Mouse (Mus musculus) limb, embryonic 12.5 days (tissue): ENCODE measurements around the gene Wars. TPM values are rescaled to one million over a fixed set of nuclear protein-coding genes. Genes with fewer than 3 reads are reported as not detected.
A peak's percentile ranks its signal among the peaks of the same experiment; 100 is the strongest.

ENCODE experiments used
- ATAC-seq: fragments of 200-750 bp; cut with Nextera tagmentation; 2 replicates; pipeline ENCODE4 v1.8.0; 2017; ENCODE audit warnings: low read depth, moderate TSS enrichment; ENCODE audit not compliant: insufficient number of reproducible peaks, insufficient read depth, low FRiP score, low TSS enrichment
- H3K27ac ChIP-seq: fragments of 300-500 bp; sonication (generic); 2 replicates; pipeline ENCODE4 v1.5.1; 2016; ENCODE audit warnings: mild to moderate bottlenecking, moderate library complexity
- H3K27me3 ChIP-seq: fragments of 300-500 bp; sonication (generic); 2 replicates; pipeline ENCODE4 v1.6.1; 2016; ENCODE audit warnings: mild to moderate bottlenecking, moderate library complexity
- H3K36me3 ChIP-seq: fragments of 300-500 bp; sonication (generic); 2 replicates; pipeline ENCODE4 v1.6.1; 2016; ENCODE audit warnings: mild to moderate bottlenecking, moderate library complexity
- H3K4me1 ChIP-seq: fragments of 300-500 bp; sonication (generic); replicated peaks from 2 replicates; pipeline ENCODE4 v1.6.1; 2016
- H3K4me2 ChIP-seq: fragments of 300-500 bp; sonication (generic); 2 replicates; pipeline ENCODE4 v1.6.1; 2016; ENCODE audit warnings: mild to moderate bottlenecking, moderate library complexity
- H3K4me3 ChIP-seq: fragments of 300-500 bp; sonication (generic); replicated peaks from 2 replicates; pipeline ENCODE4 v1.5.1; 2016; ENCODE audit warnings: mild to moderate bottlenecking
- H3K9ac ChIP-seq: fragments of 300-500 bp; sonication (generic); replicated peaks from 2 replicates; pipeline ENCODE4 v1.6.1; 2016; ENCODE audit warnings: mild to moderate bottlenecking, moderate library complexity
- H3K9me3 ChIP-seq: fragments of 300-500 bp; sonication (generic); 2 replicates; pipeline ENCODE4 v1.6.1; 2016; ENCODE audit warnings: mild to moderate bottlenecking, moderate library complexity
- WGBS: fragments of 180-500 bp; shearing (Covaris S2); methylation state at CpG from one replicate; pipeline ENCODE4 v1.1.7; 2016; 5-methylcytosine and 5-hydroxymethylcytosine counted together
- polyA plus RNA-seq: library from polyadenylated mRNA; unstranded; fragments of >200 nt; fragmentation: Nextera tagmentation; extraction: Ambion mirVana; gene quantifications from 2 replicates; pipeline ENCODE4 v1.2.1, GENCODE M21; 2016

Gene Wars
- polyA plus RNA-seq, 1 experiment from 2014 or later, result 97.0 TPM

GRCm38 (mm10) chr12:108906398-108906797, 12.4 kb upstream of the Wars start:
- no peak overlapping the region for H3K27ac ChIP-seq
- H3K9me3 ChIP-seq, result no peaks in the 10 kb centered on the region
- 65% methylated on average over 12 of the region's 12 CpGs for WGBS
- H3K4me3 ChIP-seq, result no peak overlapping the region
- H3K4me2 ChIP-seq, result no peak overlapping the region
- peaks cover 35% of the 10 kb centered on the region for H3K4me1 ChIP-seq
- H3K9ac ChIP-seq, result no peak overlapping the region
- ATAC-seq, result no peak
- no peaks in the 10 kb centered on the region for H3K36me3 ChIP-seq
- peaks cover 33% of the 10 kb centered on the region for H3K27me3 ChIP-seq

- H3K27me3 ChIP-seq, result peaks cover 33% of the 10 kb centered on the region
- no peak overlapping the region for H3K4me3 ChIP-seq
- H3K27ac ChIP-seq, result no peak overlapping the region
- H3K36me3 ChIP-seq, result no peaks in the 10 kb centered on the region
- peaks cover 35% of the 10 kb centered on the region for H3K4me1 ChIP-seq
- WGBS, result 46% methylated on average over 14 of the region's 14 CpGs
- no peak overlapping the region for H3K4me2 ChIP-seq
- ATAC-seq, result no peak
- H3K9me3 ChIP-seq, result no peaks in the 10 kb centered on the region
- H3K9ac ChIP-seq, result no peak overlapping the region
Observed at GRCm38 (mm10) chr12:108905620-108906302, 11.8 kb upstream of the Wars start.

- no peak overlapping the region for H3K4me3 ChIP-seq
- ATAC-seq, result no peak
- H3K4me1 ChIP-seq, result peaks cover 30% of the 10 kb centered on the region
- H3K36me3 ChIP-seq, result 0 out of 2 replicates have a peak, but pooled peaks cover 5% of the 10 kb centered on the region
- no peak overlapping the region; the same call in 1 of the 2 replicates for H3K4me2 ChIP-seq
- 52% methylated on average over 8 of the region's 8 CpGs for WGBS
- no peak overlapping the region for H3K9ac ChIP-seq
- 0 out of 2 replicates have a peak overlapping the region, but pooled peaks have one; percentile 17 for H3K27ac ChIP-seq
- H3K9me3 ChIP-seq, result no peaks in the 10 kb centered on the region
- H3K27me3 ChIP-seq, result peaks cover 33% of the 10 kb centered on the region
Observed at GRCm38 (mm10) chr12:108904276-108904653, 10.3 kb upstream of the Wars start.

GRCm38 (mm10) chr12:108903600-108904275, 9.8 kb upstream of the Wars start:
- H3K4me3 ChIP-seq, result no peak overlapping the region
- 72% methylated on average over 8 of the region's 8 CpGs for WGBS
- peaks cover 6% of the 10 kb centered on the region; the same call in 1 of the 2 replicates for H3K36me3 ChIP-seq
- no peak overlapping the region for H3K4me2 ChIP-seq
- no peaks in the 10 kb centered on the region for H3K9me3 ChIP-seq
- no peak overlapping the region for H3K9ac ChIP-seq
- H3K4me1 ChIP-seq, result peaks cover 30% of the 10 kb centered on the region
- ATAC-seq, result no peak
- peak overlapping the region; percentile 17; the same call in 1 of the 2 replicates for H3K27ac ChIP-seq
- peaks cover 33% of the 10 kb centered on the region for H3K27me3 ChIP-seq

- ATAC-seq, result no peak
- H3K9me3 ChIP-seq, result no peaks in the 10 kb centered on the region
- peaks cover 30% of the 10 kb centered on the region for H3K4me1 ChIP-seq
- H3K27ac ChIP-seq, result no peak overlapping the region
- H3K9ac ChIP-seq, result no peak overlapping the region
- 16% methylated on average over 8 of the region's 8 CpGs for WGBS
- peaks cover 28% of the 10 kb centered on the region; the same call in 1 of the 2 replicates for H3K27me3 ChIP-seq
- H3K36me3 ChIP-seq, result peaks cover 14% of the 10 kb centered on the region; the same call in 1 of the 2 replicates
- no peak overlapping the region for H3K4me3 ChIP-seq
- no peak overlapping the region for H3K4me2 ChIP-seq
Observed at GRCm38 (mm10) chr12:108902940-108903339, 9.0 kb upstream of the Wars start.

- no peak overlapping the region for H3K9ac ChIP-seq
- no peak for ATAC-seq
- 86% methylated on average over 5 of the region's 5 CpGs for WGBS
- no peak overlapping the region for H3K4me2 ChIP-seq
- peaks cover 26% of the 10 kb centered on the region for H3K4me1 ChIP-seq
- peaks cover 15% of the 10 kb centered on the region; the same call in 1 of the 2 replicates for H3K36me3 ChIP-seq
- no peak overlapping the region for H3K27ac ChIP-seq
- H3K9me3 ChIP-seq, result no peaks in the 10 kb centered on the region
- no peak overlapping the region for H3K4me3 ChIP-seq
- peaks cover 13% of the 10 kb centered on the region; the same call in 1 of the 2 replicates for H3K27me3 ChIP-seq
Observed at GRCm38 (mm10) chr12:108901346-108901745, 7.4 kb upstream of the Wars start.

GRCm38 (mm10) chr12:108896006-108896405, 2.0 kb upstream of the Wars start:
- 76% methylated on average over 3 of the region's 3 CpGs for WGBS
- Histone ChIP-seq H3K9me3 (no peaks in the 10 kb centered on the region), H3K4me2 (no peak overlapping the region), H3K27ac (no peak overlapping the region), H3K4me3 (no peak overlapping the region), H3K4me1 (peaks cover 21% of the 10 kb centered on the region), H3K9ac (no peak overlapping the region), H3K27me3 (no peaks in the 10 kb centered on the region), H3K36me3 (peaks cover 15% of the 10 kb centered on the region; the same call in 1 of the 2 replicates)
- ATAC-seq, result no peak

GRCm38 (mm10) chr12:108894432-108894816, 450 bp upstream of the Wars start:
- H3K27ac ChIP-seq, result no peak overlapping the region
- no peaks in the 10 kb centered on the region for H3K27me3 ChIP-seq
- H3K4me2 ChIP-seq, result peak overlapping the region; percentile 73
- H3K9me3 ChIP-seq, result no peaks in the 10 kb centered on the region
- peak; percentile 17; the same call in 1 of the 2 replicates for ATAC-seq
- peak overlapping the region; percentile 88 for H3K4me3 ChIP-seq
- peaks cover 18% of the 10 kb centered on the region; the same call in 1 of the 2 replicates for H3K36me3 ChIP-seq
- peak overlapping the region; percentile 66 for H3K9ac ChIP-seq
- 2% methylated on average over 7 of the region's 7 CpGs for WGBS
- peaks cover 21% of the 10 kb centered on the region for H3K4me1 ChIP-seq

- peaks cover 21% of the 10 kb centered on the region for H3K4me1 ChIP-seq
- peak within 1 kb of the TSS; percentile 97 for H3K4me2 ChIP-seq
- H3K27ac ChIP-seq, result no peak within 1 kb of the TSS
- WGBS, result 23% methylated on average over 12 of the region's 12 CpGs
- no peaks in the 10 kb centered on the region for H3K27me3 ChIP-seq
- peak within 1 kb of the TSS; percentile 72 for H3K9ac ChIP-seq
- peaks cover 20% of the 10 kb centered on the region for H3K36me3 ChIP-seq
- no peaks in the 10 kb centered on the region for H3K9me3 ChIP-seq
- ATAC-seq, result no peak
- peak within 1 kb of the TSS; percentile 88 for H3K4me3 ChIP-seq
Observed at GRCm38 (mm10) chr12:108892989-108893714, 822 bp downstream of the Wars start, which contains the start of gene Wdr25. TSS of gene Wdr25 (plus strand) at chr12:108893631.

- peaks cover 62% of the 10 kb centered on the region for H3K36me3 ChIP-seq
- no peak overlapping the region for H3K27ac ChIP-seq
- peaks cover 12% of the 10 kb centered on the region for H3K4me1 ChIP-seq
- WGBS, result 72% methylated on average over 4 of the region's 4 CpGs
- no peak overlapping the region for H3K4me3 ChIP-seq
- no peak for ATAC-seq
- H3K27me3 ChIP-seq, result no peaks in the 10 kb centered on the region
- H3K9me3 ChIP-seq, result no peaks in the 10 kb centered on the region
- no peak overlapping the region for H3K4me2 ChIP-seq
- no peak overlapping the region for H3K9ac ChIP-seq
Observed at GRCm38 (mm10) chr12:108888632-108889031, 5.3 kb downstream of the Wars start.

- no peaks in the 10 kb centered on the region for H3K27me3 ChIP-seq
- no peak overlapping the region for H3K4me2 ChIP-seq
- WGBS, result 92% methylated on average over 4 of the region's 4 CpGs
- ATAC-seq, result no peak
- H3K4me1 ChIP-seq, result no peaks in the 10 kb centered on the region
- no peak overlapping the region for H3K4me3 ChIP-seq
- H3K9ac ChIP-seq, result no peak overlapping the region
- no peak overlapping the region for H3K27ac ChIP-seq
- no peaks in the 10 kb centered on the region for H3K9me3 ChIP-seq
- peaks cover 76% of the 10 kb centered on the region for H3K36me3 ChIP-seq
Observed at GRCm38 (mm10) chr12:108887077-108887476, 6.9 kb downstream of the Wars start.
